Mouse (Mus musculus): ENCODE data around the gene Lias. TPM values are rescaled to one million over a fixed set of nuclear protein-coding genes. Genes with fewer than 3 reads are reported as not detected.

Lias gene
- total RNA-seq, 2 experiments from 2014 or later: 43.3 to 50.3 TPM

DNA sequence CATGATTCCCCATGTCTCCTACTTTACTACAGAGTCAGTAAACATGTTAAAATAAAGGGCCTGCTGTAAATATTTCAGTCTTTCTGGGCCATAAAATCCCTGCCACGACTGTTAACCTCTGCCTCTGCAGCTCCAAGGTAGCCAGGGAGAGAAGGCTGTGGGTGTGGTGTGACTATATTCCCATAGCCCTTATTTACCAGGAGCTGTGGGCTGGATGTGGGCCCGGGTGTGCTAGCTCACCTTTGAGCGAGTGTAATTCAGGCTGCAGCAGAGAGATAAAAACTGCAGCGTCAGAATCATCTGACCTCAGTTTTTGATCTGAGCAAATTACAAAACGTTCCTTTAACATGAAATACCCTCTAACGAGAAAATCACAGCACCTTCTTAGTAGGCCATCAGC lies 29.5 kb downstream of the Lias start:
- intact Hi-C loops (cut with DNase I; ENCODE audit: low total_unique reads): no loop called here
- DNase-seq: no peak

DNA sequence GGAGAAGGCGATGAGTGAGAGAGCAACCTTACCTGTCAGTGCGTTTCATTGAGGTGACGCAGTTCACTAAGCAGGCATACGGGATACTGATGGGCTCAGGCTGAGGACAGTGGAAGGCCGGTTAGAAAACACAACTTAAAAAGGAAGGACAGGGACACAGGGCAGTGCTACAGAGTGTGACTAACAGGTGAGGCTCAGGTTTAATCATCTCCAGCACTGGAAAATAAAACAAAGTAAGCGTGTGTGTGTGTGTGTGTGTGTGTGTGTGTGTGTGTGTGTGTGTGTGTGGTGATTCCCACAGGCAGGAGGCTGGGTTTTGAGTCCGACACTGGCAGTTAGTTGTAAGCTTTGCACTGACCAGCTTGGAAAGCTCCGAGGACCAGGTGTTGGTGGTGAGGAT lies 31.5 kb downstream of the Lias start:
- no peak for DNase-seq
- intact Hi-C loops (cut with DNase I; ENCODE audit: low total_unique reads): no loop called here

DNA sequence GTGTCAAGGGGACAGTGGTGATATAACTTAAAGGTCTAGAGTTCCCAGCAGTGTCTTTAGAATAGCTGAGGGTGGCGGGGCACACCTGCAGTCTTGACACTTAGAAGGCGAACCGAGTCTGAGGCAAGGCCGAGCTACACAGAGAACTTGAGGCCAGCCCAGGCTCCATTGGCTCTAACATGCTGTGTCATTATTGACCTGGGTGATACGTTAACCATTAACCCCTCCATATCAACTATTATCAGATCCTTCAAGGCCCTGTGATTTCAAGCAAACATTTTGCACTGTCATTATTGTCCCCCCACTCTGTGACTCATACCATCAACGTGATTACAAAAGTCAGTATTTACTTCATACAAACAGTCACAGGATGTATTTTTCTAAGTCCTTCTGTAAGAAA lies 32.9 kb downstream of the Lias start:
- intact Hi-C loops (cut with DNase I; ENCODE audit: low total_unique reads): no loop called here
- DNase-seq: no peak

DNA sequence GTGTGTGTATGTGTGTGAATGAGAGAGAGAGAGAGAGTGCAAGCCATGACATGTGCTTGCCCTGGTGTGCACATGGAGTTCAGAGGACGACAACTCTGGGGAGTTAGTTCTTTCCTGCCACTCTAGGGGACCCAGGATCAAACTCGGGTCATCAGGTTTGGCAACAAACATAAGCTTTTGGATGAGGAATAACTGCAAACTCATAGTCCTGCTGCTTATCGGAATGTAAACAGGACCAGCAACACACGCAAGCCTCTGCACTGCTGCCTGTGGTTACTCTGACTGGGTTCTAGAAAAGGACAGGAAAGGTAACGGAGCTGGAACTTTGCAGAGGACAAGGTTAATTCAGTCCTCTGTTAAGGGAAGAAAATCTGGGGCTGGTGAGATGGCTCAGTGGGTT lies 34.0 kb downstream of the Lias start:
- DNase-seq: no peak
- intact Hi-C loops (cut with DNase I; ENCODE audit: low total_unique reads): no loop called here

DNA sequence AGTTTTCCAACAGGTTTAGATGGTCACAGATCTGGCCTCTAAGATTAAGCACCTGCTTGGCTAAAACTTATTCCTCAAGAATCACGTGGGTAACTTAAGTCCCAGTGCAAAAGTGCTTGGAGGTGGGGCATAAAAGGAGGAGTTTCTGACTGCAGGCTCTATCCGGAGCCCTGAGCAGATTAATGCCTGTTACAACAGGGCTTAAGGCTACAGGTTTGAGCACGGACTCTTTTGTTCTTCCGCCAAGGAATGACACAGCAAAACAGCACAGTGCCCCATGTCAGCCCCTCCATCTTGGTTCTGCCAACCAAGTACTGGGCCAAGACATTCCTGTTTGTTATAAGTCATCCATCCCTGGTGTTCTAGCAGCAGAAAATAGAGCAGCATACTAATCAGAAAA lies 37.0 kb downstream of the Lias start:
- no peak for DNase-seq
- intact Hi-C loops (cut with DNase I; ENCODE audit: low total_unique reads): no loop called here

DNA sequence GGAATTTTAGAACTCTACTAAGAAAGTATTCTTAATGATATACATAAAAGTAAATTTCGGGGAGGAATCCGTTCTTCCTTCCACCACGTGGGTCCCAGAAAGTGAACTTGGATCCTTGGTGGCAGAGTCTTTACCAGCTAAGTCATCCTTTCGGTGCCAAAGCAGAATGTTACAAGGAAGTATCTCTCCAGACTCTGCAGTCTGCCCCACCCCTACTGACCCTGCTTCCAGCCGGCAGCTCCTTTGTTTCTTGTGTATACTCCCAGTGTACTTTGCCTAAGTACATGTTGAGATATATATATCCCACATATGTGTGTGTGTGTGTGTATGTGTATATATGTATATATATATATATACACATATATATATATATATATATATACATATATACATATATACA lies 38.1 kb downstream of the Lias start:
- no peak for DNase-seq
- intact Hi-C loops (cut with DNase I; ENCODE audit: low total_unique reads): no loop called here

DNA sequence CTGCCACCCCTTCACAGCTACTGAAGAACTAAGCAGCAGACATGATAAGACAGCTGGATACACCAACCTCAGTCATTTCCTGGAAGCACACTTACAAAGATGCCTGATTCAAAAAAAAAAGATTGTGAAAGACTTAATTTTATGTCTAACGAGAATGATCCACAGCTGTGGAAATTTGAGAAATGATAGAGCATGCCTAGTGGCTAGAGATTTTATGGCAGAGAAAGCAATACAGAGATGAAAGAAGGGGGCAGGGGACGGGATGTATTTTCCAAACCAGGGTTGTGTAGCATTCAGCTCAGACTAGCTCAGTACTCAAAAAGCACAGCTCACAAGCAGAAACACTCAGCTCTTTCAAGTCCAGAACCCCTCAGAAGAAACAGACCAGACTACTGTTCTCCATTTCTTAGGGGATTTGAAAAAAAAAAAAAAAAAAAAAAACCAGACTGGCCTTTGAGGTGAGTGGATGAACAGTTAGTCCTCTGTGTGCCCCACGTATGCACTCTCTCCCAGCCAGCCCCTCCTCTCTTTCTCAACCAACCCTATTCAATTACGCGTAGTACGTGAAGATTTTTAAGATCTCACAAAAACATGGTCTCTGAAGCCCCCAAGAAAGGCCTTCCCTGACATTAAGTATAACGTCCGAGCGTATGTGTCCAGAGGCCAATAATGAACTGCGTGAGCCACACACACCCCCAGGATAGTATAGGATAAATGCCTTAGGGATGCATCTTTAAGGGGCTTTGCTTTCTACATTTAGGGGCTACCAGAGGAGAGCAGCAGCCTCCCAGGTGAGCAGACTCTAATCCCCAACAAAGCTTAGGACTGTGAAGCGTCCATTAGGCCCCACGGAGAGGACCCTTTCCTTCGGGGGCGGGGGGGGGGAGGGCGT lies 43.4 kb downstream of the Lias start:
- intact Hi-C loops (cut with DNase I; ENCODE audit: low total_unique reads): no loop called here
- DNase-seq: no peak

DNA sequence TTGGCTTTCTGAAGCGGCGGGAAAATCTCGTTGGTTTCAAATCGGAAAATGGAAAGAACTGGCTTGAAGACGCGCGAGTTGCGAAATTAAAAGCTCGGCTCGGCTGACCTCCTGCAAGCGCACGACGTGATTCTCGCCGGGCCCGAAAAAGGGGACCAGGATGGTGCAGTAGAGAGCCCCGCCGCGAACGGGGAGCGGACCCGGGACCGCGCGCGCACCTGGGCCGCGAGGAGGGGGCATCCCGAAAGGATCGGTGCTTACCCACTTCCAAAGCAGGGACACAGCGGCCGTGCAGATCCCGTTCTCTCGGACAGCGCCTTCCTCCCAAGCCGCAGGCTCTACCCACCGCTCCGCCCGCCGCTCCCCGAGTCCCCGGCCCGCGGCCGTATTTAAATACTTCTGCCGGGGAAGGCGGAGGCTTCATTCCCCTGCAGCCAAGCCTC lies 44.1 kb downstream of the Lias start:
- DNase-seq: no peak
- intact Hi-C loops (cut with DNase I; ENCODE audit: low total_unique reads): no loop called here

DNA sequence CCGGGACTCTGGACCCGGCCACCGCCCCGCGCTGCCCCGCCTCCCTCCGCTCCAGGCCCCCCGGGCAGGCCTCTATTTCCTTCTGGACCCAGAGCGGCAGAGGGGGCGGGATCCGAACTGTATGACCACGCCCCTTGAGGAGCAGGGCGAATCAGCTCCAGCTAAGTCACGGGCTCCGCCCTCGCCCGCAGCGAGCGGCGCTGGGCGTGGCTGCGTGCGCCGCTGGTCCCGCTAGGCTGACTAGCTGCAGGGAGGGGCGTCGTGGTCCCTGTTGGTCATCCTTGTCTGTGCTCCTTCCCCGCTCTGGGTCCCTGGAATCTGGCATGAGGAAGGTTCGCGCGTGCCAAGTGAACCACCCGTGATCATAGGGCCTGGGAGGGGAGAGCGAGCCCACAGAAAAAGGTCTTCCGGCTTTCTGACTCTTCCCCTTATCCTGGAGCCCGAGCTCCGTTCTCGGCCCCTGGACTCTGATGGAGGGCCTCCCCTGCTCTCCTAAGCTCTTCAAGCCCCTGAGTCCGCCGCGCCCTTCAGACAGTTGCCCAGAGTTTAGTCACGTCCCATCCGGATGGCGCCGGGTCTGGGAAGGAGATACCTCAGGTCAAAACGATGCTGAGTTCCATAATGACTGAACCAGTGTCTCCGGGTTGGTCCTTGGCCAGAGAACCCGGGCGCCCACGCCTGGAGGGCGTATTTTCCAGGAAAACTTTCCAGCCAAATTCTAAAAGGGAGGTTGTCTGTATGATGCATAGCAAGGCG lies 44.7 kb downstream of the Lias start, which contains the start of gene Ugdh:
Gene Ugdh (minus strand): TSS at position 144 of the 756 bp plus-strand sequence.
- intact Hi-C loops (cut with DNase I; ENCODE audit: low total_unique reads): no loop called here
- peak; percentile 98 for DNase-seq

DNA sequence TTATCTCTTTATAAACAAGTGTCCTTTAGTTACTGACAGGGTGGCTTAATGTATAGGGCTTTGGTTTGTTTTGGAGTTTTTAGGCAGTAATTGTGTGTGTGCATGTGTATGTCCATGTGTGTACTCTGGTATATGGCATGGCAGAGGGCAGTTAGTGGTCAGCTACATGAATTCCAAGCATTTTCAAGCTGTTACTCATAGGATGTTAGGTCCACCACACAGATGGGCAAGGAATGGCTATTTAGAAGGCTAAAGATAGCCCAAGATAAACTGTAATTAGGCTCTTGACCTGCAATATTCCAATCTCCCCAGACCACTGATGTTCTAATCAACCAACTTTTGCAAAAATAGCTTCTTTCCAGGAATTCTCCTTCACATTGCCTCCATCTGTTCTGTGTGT lies 46.7 kb downstream of the Lias start:
- no peak for DNase-seq
- intact Hi-C loops (cut with DNase I; ENCODE audit: low total_unique reads): no loop called here

DNA sequence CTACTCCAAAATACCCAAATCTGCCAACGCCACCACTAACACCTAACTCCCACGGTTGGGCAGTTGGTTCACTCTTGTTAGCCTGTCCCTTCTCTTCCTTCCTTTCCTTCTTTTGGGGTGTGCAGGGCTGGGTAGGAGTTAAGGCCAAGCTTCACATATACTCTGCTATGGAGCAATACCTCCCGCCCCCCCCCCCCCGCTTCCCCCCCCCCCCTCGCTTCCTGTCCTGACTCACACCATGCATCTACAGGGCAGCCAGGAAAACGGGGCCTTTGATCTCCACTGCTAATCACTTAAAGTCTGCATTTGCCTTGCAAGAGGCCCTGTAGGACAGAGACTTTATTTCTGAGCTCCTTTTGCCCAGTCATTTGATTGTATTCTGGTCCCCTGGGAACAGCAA lies 53.7 kb downstream of the Lias start:
- no peak for DNase-seq
- intact Hi-C loops (cut with DNase I; ENCODE audit: low total_unique reads): loop anchor here (5.0 kb wide), 1 partner anchor 52 kb away; no protein-coding TSS in a partner anchor

DNA sequence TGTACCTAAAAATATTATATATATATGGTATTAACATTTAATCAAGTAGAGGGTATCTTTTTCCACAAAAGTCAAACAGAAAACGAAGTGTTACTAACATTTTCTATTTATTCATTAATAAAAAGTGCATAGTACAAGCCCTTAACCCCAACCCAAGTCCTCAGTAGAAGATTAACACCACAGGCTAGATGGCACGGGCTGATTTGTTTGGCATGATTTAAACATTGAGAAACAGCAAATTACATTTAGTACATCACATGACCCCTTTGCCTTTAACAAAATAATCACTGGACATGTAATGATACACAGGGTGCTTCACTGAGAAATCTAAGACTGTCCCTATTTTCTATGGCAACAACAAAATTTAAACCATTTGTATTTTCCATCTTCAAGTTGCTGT lies 55.5 kb downstream of the Lias start:
- DNase-seq: no peak
- intact Hi-C loops (cut with DNase I; ENCODE audit: low total_unique reads): no loop called here

DNA sequence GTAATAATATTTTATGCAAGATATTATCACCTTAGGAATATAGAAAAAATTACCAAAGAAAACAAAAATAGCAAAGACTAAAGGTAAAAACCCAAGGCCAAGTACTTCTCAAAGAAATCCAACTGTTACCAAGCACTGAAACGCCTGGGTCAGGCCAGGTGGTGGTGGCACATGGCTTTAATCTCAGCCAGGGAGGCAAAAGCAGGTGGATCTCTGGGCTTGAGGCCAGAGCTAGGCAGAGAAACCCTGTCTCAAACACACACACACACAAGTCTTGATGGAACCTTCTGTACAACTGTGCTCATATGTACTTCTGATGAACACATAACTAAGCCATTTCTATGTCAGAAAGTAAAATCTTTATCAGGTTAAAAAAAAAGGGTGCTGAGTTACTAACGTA lies 56.5 kb downstream of the Lias start:
- intact Hi-C loops (cut with DNase I; ENCODE audit: low total_unique reads): no loop called here
- DNase-seq: no peak

DNA sequence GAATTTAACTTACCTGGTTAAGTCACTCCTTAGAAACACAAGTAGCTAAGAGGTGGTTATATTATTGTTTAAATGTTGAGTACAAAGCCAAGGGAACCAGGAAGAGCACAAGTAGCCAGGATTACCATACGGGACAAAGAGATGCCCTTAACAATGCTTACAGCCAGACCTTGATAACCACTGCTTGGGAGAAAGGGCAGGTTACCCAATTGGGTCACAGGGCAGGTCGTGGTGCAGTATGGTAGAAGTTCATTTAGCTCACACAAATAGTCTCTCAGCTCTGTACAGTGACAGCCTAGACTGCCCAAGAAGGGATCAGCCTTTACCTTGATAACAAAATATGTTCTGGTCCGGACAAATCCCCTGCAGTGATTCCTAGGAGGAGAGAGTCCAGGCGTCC lies 57.6 kb downstream of the Lias start:
- intact Hi-C loops (cut with DNase I; ENCODE audit: low total_unique reads): no loop called here

DNA sequence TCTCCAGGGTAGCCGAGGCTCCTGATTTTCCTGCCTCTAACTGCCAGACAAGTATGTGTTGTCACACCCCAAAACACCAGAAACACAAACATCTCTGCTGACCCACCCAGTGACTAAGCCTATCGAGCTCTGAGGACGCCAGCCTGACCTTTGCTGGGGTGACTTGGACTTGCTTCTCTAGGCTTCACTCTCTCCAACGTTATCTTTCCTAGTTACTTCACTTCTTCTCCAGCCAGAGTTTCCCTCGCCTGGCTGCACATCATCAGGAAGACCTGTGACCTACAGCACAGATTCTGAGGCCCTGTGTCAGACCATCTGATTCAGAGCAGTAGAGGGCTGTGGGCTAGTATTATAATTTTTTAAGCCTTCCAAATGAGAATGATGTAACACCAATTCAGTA lies 63.5 kb downstream of the Lias start:
- intact Hi-C loops (cut with DNase I; ENCODE audit: low total_unique reads): no loop called here
- peak; percentile 30 for DNase-seq

More for the DNA sequence above, 57.6 kb downstream of the Lias start:
- DNase-seq: no peak

DNA sequence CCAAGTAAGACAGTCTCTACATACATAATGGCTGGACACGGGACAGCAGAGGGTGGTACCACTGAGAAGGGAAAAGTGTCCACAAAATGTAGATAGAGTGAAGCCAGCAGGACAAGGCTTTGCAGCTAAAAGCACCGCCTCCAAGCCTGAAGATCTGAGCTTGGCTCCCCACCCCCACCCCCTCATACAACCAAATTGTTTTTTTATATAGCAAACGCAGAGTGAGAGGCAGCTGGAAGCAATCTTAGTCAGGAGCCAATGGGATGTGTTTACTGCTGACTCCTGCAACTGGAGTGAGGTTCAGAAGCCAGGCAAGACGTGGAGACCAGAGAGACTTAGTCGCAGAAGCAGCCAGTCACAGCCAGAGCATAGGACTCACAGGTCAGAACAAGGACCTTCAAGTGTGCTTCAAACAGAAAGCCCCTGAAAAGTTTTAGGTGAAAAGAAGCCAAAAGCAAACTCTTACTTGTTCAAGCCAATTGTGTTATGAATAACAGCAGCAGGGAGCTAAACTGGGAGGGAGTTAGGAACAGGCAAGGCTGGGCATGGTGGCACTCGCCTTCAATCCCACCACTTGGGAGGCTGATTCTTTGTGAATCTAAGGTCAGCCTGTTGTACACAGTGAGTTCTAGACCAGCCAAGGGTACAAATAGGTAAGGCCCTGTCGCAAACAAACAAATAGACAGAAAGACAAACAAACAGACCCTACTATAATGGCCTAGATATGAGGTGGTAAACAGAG lies 66.0 kb downstream of the Lias start:
- no peak for DNase-seq

DNA sequence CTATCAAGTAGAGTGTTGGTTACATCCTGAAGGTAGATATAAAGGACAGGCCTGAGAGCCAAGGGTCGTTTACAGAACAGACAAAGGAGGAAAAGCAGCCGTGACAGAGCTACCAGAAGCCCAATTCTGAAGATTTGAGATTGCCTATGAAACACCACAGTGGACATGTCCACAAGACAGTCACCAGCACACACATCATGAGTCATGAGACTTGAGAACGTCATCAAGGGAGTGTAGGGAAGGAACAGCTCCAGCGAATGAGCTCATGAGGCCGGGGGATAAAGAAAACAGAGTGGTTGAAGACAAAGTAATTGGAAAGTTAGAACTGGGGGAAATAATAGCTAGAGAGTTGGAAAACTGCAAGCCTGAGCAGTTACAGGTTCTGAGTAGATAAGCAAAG lies 66.5 kb downstream of the Lias start:
- intact Hi-C loops (cut with DNase I; ENCODE audit: low total_unique reads): no loop called here
- DNase-seq: no peak

More for the DNA sequence above, 66.0 kb downstream of the Lias start:
- intact Hi-C loops (cut with DNase I; ENCODE audit: low total_unique reads): no loop called here

DNA sequence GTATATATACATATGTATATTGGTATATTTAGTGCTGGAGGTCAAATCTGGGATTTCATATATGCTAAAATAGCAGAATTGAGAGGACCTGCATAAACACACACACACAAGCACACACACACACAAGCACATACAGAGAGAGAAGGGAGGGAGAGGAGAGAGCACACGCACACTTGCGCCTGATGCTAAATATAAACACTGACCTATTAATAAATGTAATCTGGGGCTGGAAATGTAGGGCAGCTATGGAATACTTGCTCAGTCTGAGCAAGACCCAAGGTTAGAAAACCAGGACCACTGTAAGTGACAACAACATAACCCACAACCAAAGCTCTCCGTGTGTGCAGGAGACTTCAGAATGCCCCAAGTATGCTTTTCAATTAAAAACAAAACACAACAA lies 68.2 kb downstream of the Lias start:
- intact Hi-C loops (cut with DNase I; ENCODE audit: low total_unique reads): no loop called here
- DNase-seq: no peak

Measured in gastrocnemius, postnatal 14 days (tissue).